Mouse (Mus musculus) hindbrain, embryonic 11.5 days (tissue): Measurements from ENCODE around the gene Trp53rka. TPM values are rescaled to one million over a fixed set of nuclear protein-coding genes. Genes with fewer than 3 reads are reported as not detected.

Experiments
- ATAC-seq: fragments of 200-750 bp; cut with Nextera tagmentation; 2 replicates; pipeline ENCODE4 v1.8.0; 2017; ENCODE audit warnings: mild to moderate bottlenecking, moderate TSS enrichment, moderate library complexity; ENCODE audit not compliant: low FRiP score
- DNase-seq: peaks from one replicate; pipeline ENCODE4 v3.0.0-alpha.2; 2015; ENCODE audit warnings: low spot score
- H3K27ac ChIP-seq: fragments of 300-500 bp; sonication (generic); 2 replicates; pipeline ENCODE4 v1.5.1; 2014; ENCODE audit warnings: mild to moderate bottlenecking, low read depth, low read length
- H3K27me3 ChIP-seq: fragments of 300-500 bp; sonication (generic); 2 replicates; pipeline ENCODE4 v1.6.1; 2014; ENCODE audit warnings: mild to moderate bottlenecking, low read length, moderate library complexity, mixed read lengths; ENCODE audit not compliant: control insufficient read depth, insufficient read depth
- H3K36me3 ChIP-seq: fragments of 300-500 bp; sonication (generic); 2 replicates; pipeline ENCODE4 v1.6.1; 2014; ENCODE audit warnings: mild to moderate bottlenecking, low read length, moderate library complexity, mixed read lengths; ENCODE audit not compliant: control insufficient read depth, insufficient read depth
- H3K4me1 ChIP-seq: fragments of 300-500 bp; sonication (generic); replicated peaks from 2 replicates; pipeline ENCODE4 v1.6.1; 2014; ENCODE audit warnings: low read length, mixed read lengths; ENCODE audit not compliant: control insufficient read depth, insufficient read depth
- H3K4me2 ChIP-seq: fragments of 300-500 bp; sonication (generic); replicated peaks from 2 replicates; pipeline ENCODE4 v1.6.1; 2014; ENCODE audit warnings: mild to moderate bottlenecking, low read depth, low read length
- H3K4me3 ChIP-seq: fragments of 300-500 bp; sonication (generic); 2 replicates; pipeline ENCODE4 v1.5.1; 2014; ENCODE audit warnings: low read depth, low read length
- H3K9ac ChIP-seq: fragments of 300-500 bp; sonication (generic); 2 replicates; pipeline ENCODE4 v1.6.1; 2014; ENCODE audit warnings: low read depth, low read length
- H3K9me3 ChIP-seq: fragments of 300-500 bp; sonication (generic); 2 replicates; pipeline ENCODE4 v1.6.1; 2016; ENCODE audit warnings: low read length; ENCODE audit not compliant: control insufficient read depth
- WGBS: fragments of 180-500 bp; shearing (Covaris S2); extraction: QIAGEN DNeasy Blood & Tissue Kit; methylation state at CpG from one replicate; pipeline ENCODE4 v1.1.7; 2014; 5-methylcytosine and 5-hydroxymethylcytosine counted together
- polyA plus RNA-seq: library from polyadenylated mRNA; unstranded; fragments of >200 nt; fragmentation: Nextera tagmentation; extraction: Ambion mirVana; gene quantifications from 2 replicates; pipeline ENCODE4 v1.2.1, GENCODE M21; 2014

Gene Trp53rka
- 51.3 and 53.5 TPM in 2 replicates for polyA plus RNA-seq

DNA sequence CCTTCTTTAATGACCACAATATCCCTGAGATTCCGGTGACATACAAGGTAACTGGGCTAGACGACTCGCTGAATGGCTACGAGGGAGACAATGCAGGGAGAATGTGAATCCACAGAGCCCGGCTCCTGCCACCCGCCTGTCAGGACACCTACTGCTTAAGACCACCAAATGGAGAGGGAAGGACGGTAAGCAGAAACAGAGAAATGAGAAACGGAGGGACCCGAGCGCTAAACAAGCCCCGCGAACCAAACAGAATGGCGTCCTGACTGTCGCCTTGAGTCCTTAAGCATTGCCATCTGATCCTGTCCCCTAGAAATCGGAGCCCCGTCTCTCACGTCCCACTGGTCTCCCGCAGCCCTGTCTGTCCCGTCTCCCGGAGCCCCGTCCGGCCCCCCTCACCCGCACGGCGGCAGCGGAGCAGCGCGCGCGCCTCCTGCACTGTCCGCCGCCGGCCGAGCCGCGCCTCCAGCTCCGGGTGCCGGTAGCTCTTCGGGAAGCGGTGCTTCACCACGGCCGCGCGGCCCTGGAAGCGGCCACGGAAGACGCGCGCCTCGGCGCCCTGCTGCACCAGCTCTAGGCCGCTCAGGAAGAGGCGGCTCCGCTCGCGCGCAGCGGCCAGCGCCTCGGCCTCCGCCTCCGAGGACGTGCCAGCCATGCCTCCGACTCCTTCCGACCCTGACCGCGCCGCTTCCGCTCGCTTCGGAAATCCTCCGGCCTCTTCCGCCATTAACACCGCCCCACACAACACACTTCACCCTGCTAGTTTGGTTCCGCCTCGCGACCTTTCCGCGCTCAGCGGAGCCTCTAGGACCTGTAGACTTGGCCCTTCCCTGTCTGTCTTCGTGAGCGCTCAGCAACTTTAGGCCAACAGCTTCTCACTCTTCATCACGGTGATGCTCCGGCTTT is at the start of gene Trp53rka:
Gene Trp53rka, minus strand, starts transcription at position 677 of the 906 bp plus-strand sequence.
- peak within 1 kb of the TSS; percentile 75 for H3K4me2 ChIP-seq
- no peaks in the 10 kb centered on the region; the same call in 1 of the 2 replicates for H3K4me1 ChIP-seq
- under 1% methylated on average over 74 of the region's 84 CpGs for WGBS
- H3K9me3 ChIP-seq: no peaks in the 10 kb centered on the region
- no peaks in the 10 kb centered on the region for H3K27me3 ChIP-seq
- ATAC-seq: peak; percentile 76
- peak; percentile 84 for DNase-seq
- H3K4me3 ChIP-seq: peak within 1 kb of the TSS; percentile 73
- H3K27ac ChIP-seq: peak within 1 kb of the TSS; percentile 87
- no peaks in the 10 kb centered on the region for H3K36me3 ChIP-seq
- peak within 1 kb of the TSS; percentile 84 for H3K9ac ChIP-seq

DNA sequence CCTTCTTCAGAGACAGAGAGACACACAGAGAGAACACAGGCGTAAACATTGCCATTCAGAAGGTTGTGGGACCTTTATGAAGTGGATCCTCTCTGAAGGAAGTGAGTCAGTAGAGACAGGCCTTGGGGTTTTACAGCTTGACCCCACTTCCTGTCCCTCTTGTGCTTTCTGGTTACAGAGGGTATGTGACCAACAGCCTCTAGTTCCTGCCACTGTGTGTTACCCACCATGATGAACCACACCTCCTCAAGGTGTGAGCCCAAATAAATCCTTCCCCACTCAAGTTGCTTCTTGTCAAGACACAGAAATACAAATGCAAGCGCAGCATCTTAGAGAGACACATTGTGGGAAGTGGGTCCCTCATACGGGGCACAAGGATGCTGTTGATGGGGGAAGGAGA is 47.9 kb upstream of the Trp53rka start:
- Histone ChIP-seq H3K4me3 (no peak overlapping the region), H3K27me3 (no peaks in the 10 kb centered on the region; the same call in 1 of the 2 replicates), H3K4me2 (no peak overlapping the region), H3K9ac (no peak overlapping the region), H3K9me3 (no peaks in the 10 kb centered on the region), H3K27ac (no peak overlapping the region), H3K36me3 (no peaks in the 10 kb centered on the region), H3K4me1 (no peaks in the 10 kb centered on the region; the same call in 1 of the 2 replicates)
- no peak for ATAC-seq
- WGBS: 91% methylated on average over 3 of the region's 3 CpGs
- DNase-seq: no peak

DNA sequence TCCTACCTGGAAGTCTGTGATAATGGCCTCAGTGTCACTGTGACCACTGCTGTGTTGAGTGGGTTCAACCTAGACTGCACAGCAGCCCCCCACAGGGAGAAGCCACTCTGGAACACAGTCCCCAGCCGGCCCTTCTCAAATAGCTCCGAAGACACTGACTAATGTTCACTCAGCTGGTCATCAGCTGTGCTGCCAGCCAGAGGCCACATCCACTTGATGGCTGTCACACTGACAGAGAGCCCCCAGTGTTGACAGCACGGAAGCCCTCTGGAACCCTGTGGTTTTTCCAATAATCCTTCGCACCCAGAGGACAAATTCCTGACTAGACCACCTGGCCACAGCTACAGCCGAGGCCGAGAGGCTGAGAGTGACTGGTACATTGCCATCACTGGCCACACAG is 40.7 kb upstream of the Trp53rka start:
- DNase-seq (no peak), ATAC-seq (0 out of 2 replicates have a peak, but pooled peaks have one; percentile 33)
- no peak overlapping the region for H3K4me2 ChIP-seq
- 0 out of 2 replicates have a peak, but pooled peaks cover 2% of the 10 kb centered on the region for H3K4me1 ChIP-seq
- 55% methylated on average over 6 of the region's 6 CpGs for whole genome bisulfite sequencing
- no peak overlapping the region for H3K4me3 ChIP-seq
- no peaks in the 10 kb centered on the region for H3K36me3 ChIP-seq
- no peak overlapping the region for H3K9ac ChIP-seq
- no peaks in the 10 kb centered on the region for H3K27me3 ChIP-seq
- H3K27ac ChIP-seq: no peak overlapping the region
- H3K9me3 ChIP-seq: no peaks in the 10 kb centered on the region

DNA sequence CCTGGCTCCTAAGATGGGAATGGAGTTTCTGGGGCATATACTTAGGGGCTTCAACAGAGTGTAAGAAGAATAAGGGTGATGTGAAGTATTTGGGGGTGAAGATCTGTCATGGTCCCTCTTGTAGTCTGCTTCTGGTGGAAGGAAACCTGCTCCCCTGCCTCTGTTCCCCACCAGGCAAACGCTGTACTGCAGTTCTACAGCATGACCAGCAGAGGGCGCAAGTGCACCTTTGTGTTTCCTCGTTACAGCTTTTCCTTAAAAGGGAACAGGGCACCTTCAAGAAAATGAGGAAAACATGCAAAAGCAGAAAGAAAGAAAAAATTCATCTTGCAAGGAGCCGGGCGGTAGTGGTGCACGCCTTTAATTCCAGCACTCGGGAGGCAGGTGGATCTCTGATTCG is 36.0 kb upstream of the Trp53rka start:
- Histone ChIP-seq H3K36me3 (no peaks in the 10 kb centered on the region), H3K9ac (no peak overlapping the region), H3K27ac (no peak overlapping the region), H3K4me1 (0 out of 2 replicates have a peak, but pooled peaks cover 2% of the 10 kb centered on the region), H3K27me3 (no peaks in the 10 kb centered on the region), H3K4me2 (no peak overlapping the region), H3K9me3 (no peaks in the 10 kb centered on the region), H3K4me3 (no peak overlapping the region)
- 22% methylated on average over 8 of the region's 8 CpGs for WGBS
- no peak for ATAC-seq
- peak; percentile 87 for DNase-seq

DNA sequence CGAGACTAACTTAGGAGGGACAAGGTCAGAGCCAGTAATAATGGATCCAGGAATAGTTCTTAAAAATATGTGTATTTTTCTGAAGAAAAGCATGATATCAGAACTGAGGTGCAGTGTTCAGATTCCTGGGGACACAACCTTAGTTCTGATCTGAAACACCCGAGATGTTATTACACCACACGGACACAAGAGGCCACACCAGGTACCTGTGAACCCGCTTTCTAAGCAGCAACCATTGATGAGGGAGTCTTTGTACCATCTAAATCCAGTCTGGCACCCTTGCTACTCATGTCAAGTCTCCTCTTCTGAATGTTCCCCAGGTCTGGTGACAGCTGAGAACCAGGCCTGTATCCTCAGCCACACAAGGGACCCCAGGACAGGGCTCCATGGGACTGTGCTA is 32.5 kb upstream of the Trp53rka start:
- Histone ChIP-seq H3K36me3 (no peaks in the 10 kb centered on the region), H3K4me3 (no peak overlapping the region), H3K9me3 (no peaks in the 10 kb centered on the region), H3K27ac (no peak overlapping the region), H3K4me2 (no peak overlapping the region), H3K27me3 (no peaks in the 10 kb centered on the region), H3K9ac (no peak overlapping the region), H3K4me1 (no peaks in the 10 kb centered on the region)
- DNase-seq (no peak), ATAC-seq (no peak)
- WGBS: 58% methylated on average over 4 of the region's 4 CpGs

DNA sequence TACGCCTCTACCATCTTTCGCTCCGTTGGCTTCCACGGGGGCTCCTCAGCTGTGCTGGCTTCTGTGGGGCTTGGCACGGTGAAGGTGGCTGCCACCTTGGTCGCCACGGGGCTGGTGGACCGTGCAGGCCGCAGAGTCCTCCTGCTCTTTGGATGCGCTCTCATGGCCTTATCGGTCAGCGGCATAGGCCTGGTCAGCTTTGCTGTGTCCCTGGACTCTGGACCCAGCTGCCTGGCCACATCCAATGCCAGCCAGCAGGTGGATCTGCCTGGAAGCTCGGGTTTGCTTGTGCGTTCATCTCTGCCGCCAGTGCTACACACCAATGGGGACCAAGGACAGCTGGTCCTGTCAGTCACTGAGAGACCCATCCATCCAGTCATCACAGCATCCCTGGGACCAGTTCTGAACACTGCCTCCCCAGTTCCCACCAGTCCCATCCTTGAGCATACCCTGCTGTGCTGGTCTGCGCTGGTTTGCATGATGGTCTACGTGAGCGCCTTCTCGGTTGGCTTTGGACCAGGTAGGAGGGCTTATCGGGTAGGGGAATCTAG is 22.1 kb upstream of the Trp53rka start:
- no peaks in the 10 kb centered on the region for H3K27me3 ChIP-seq
- H3K9ac ChIP-seq: no peak overlapping the region
- H3K9me3 ChIP-seq: no peaks in the 10 kb centered on the region
- 94% methylated on average over 20 of the region's 20 CpGs for WGBS
- ATAC-seq (no peak), DNase-seq (no peak)
- peaks cover 5% of the 10 kb centered on the region for H3K4me1 ChIP-seq
- H3K36me3 ChIP-seq: no peaks in the 10 kb centered on the region
- no peak overlapping the region for H3K27ac ChIP-seq
- no peak overlapping the region for H3K4me3 ChIP-seq
- no peak overlapping the region for H3K4me2 ChIP-seq

DNA sequence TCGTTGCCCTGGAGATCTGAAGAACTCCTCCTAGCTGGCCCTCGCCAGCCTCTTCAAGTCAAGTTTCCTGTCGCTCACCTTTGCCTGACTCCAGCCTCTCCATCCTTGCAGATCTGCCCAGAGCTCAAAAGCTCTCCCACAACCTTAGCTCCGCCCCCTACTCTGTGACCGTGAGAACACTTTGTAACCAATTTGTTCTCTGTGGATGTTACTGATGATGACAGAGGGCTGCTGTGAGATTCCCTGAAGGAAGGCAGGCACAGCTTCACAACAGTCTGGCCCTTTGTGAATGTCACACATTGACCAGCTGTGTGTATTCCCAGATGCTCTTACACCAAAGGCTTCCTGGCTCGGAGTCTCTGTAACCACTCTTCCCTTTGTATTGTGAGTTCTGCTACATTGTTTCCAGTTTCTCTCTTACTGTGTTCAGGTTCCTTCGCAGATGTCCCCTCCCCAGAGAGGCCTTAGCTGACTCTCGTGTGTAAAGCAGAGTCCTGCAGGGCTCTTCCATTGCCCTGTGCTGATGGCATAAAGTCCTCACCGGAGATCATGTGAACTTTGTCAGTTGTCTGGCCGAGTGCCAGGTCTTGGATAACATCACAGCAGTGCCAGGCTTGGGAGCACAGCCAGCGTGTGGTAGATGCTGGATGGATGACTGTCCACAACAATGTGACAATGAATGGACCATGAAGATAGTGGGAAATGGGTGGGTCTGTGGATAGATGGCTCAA is 19.9 kb upstream of the Trp53rka start:
- Histone ChIP-seq H3K4me1 (peaks cover 5% of the 10 kb centered on the region), H3K9ac (no peak overlapping the region), H3K27ac (peak overlapping the region; percentile 24; the same call in 1 of the 2 replicates), H3K27me3 (no peaks in the 10 kb centered on the region), H3K9me3 (no peaks in the 10 kb centered on the region), H3K4me3 (no peak overlapping the region), H3K4me2 (no peak overlapping the region), H3K36me3 (no peaks in the 10 kb centered on the region)
- peak; percentile 51 for ATAC-seq
- WGBS: 49% methylated on average over 11 of the region's 11 CpGs
- peak; percentile 56 for DNase-seq

DNA sequence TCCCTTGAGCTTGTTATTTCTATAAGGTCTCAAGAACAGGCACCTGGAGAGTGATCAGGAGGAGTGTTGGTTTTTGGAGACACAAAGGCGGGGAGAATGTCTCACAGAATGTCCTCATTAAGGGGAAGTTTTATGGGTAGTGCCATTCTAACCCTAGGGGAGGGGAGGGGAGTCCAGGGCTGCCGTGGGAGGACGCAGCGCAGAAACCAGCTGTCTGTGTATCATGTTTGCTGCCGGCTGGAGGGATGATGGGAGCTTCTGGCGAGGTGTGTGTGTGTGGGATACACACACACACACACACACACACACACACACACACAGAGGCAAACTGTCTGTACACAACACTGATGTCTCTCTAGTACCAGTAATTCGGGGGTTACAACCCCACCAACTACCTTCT is 19.3 kb upstream of the Trp53rka start:
- Histone ChIP-seq H3K36me3 (no peaks in the 10 kb centered on the region), H3K27ac (no peak overlapping the region), H3K9me3 (no peaks in the 10 kb centered on the region), H3K4me1 (peaks cover 5% of the 10 kb centered on the region), H3K4me3 (no peak overlapping the region), H3K27me3 (no peaks in the 10 kb centered on the region), H3K9ac (no peak overlapping the region), H3K4me2 (no peak overlapping the region)
- ATAC-seq (no peak), DNase-seq (no peak)
- WGBS: 42% methylated on average over 7 of the region's 7 CpGs
